Mouse (Mus musculus): ENCODE measurements at regions not wholly inside any gene's neighbourhood (a gene's known extent, or its start where the extent isn't known, plus 50 kb on each side); places are given as distances from the start of the nearest gene placed in this dataset.

- TF ChIP-seq MAFK (IDR thresholded peaks at IDR 0.05; ENCODE audit: insufficient read depth, low read depth, low read length), result no peak
- TF ChIP-seq CHD2 (IDR thresholded peaks at IDR 0.05; ENCODE audit: low read depth, low read length), result no peak
- TF ChIP-seq ZC3H11A (IDR thresholded peaks at IDR 0.05; ENCODE audit: borderline replicate concordance, low read depth, low read length), result no peak
- TF ChIP-seq ZNF384 (IDR thresholded peaks at IDR 0.05; ENCODE audit: low read depth, low read length), result no peak
- no peak for TF ChIP-seq HCFC1 (IDR thresholded peaks at IDR 0.05; ENCODE audit: borderline replicate concordance, insufficient read depth, low read length)
These were observed 249.8 kb downstream of the Dmrt2 start for GRCm38 (mm10) chr19:25922052-25922451.
